ENCODE assay signal across 8 mouse cellular contexts in the genomic region with DNA sequence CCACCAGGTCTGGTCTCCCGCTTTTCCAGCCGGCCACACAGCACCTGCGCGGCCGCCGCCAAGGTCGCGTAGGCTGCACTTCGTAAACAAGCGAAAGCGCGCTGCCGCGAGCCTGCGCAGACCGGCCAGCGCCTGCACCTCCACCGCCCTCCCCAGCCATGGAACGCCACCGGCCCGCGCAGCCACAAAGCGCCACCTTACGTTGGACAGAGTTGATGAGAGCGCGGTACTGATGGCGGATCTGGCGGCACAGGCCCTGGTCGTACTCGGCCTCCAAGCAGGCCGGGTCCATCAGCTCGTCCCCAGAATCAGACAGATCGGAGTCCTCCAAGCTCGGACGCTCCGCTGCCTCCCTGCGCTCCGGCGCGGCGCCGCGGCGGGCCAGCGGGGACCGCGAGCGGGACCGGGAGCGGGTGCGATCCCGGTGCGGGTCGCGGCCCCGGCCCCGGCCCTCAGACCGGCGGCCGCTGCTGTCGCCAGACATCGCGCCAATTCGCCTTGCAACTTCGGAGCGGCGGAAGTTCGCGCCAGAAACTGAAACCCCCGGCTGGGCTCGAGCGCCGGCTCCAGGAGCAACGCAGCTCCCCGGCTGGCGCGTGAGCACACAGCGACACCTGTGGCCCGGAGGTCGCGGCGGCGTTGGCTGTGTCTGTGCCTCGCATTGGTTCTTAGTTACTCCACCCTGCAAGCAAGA. TPM values are rescaled to one million over a fixed set of nuclear protein-coding genes. Genes with fewer than 3 reads are reported as not detected.
DNase-seq lines count a peak whose midpoint lies in the region; ATAC-seq lines count a peak whose summit lies in the region.

No protein-coding gene starts in this region.

- peaks cover 25% of the 10 kb centered on the region for H3K36me3 ChIP-seq in forebrain, embryonic 14.5 days (ENCODE audit: control insufficient read depth, insufficient read depth, low read length)
- H3K36me3 ChIP-seq in neural tube, embryonic 15.5 days, result peaks cover 14% of the 10 kb centered on the region

- H3K4me2 ChIP-seq in forebrain, embryonic 14.5 days (ENCODE audit: low read length), result peak overlapping the region; percentile 89
- peak overlapping the region; percentile 67 for H3K4me2 ChIP-seq in neural tube, embryonic 15.5 days

- under 1% methylated on average over 84 of the region's 84 CpGs for WGBS in forebrain, embryonic 14.5 days
- WGBS in neural tube, embryonic 15.5 days, result under 1% methylated on average over 84 of the region's 84 CpGs

- ATAC-seq in forebrain, embryonic 14.5 days, result peak; percentile 97
- peak; percentile 95 for ATAC-seq in neural tube, embryonic 15.5 days (ENCODE audit: low FRiP score)

- H3K27me3 ChIP-seq in forebrain, embryonic 14.5 days (replicated peaks; ENCODE audit: control insufficient read depth, insufficient read depth, low read length), result no peaks in the 10 kb centered on the region
- no peaks in the 10 kb centered on the region for H3K27me3 ChIP-seq in neural tube, embryonic 15.5 days (replicated peaks)

- intact Hi-C loops in heart, postnatal 14 days (cut with DNase I), result no loop called here

- H3K4me1 ChIP-seq in forebrain, embryonic 14.5 days (ENCODE audit: control insufficient read depth, insufficient read depth, low read length), result peaks cover 6% of the 10 kb centered on the region
- H3K4me1 ChIP-seq in neural tube, embryonic 15.5 days, result peaks cover 20% of the 10 kb centered on the region

- H3K4me3 ChIP-seq in forebrain, embryonic 14.5 days (ENCODE audit: low read depth, low read length), result peak overlapping the region; percentile 90
- H3K4me3 ChIP-seq in neural tube, embryonic 15.5 days (replicated peaks), result peak overlapping the region; percentile 77

- H3K9me3 ChIP-seq in forebrain, embryonic 14.5 days (replicated peaks; ENCODE audit: control insufficient read depth, low read length), result no peaks in the 10 kb centered on the region
- H3K9me3 ChIP-seq in neural tube, embryonic 15.5 days (replicated peaks), result no peaks in the 10 kb centered on the region

- peak overlapping the region; percentile 98 for H3K27ac ChIP-seq in forebrain, embryonic 14.5 days (ENCODE audit: low read depth, low read length)
- H3K27ac ChIP-seq in neural tube, embryonic 15.5 days (replicated peaks), result peak overlapping the region; percentile 97

- peak overlapping the region; percentile 95 for H3K9ac ChIP-seq in forebrain, embryonic 14.5 days (ENCODE audit: low read length)
- peak overlapping the region; percentile 87 for H3K9ac ChIP-seq in neural tube, embryonic 15.5 days (replicated peaks)

- peak; percentile 97 for DNase-seq in ES-CJ7 (ENCODE audit: low read depth, low spot score)
- peak; percentile 90 for DNase-seq in cerebellum, adult 11 months
- DNase-seq in forebrain, embryonic 14.5 days (ENCODE audit: low spot score), result peak; percentile 94
- DNase-seq in heart, postnatal 14 days, result peak; percentile 96
- peak; percentile 91 for DNase-seq in layer of hippocampus, adult 11-12 months (ENCODE audit: low spot score)
- peak; percentile 90 to 93 for DNase-seq in lung, adult 18-20 months
- DNase-seq in testis, postnatal 14 days (ENCODE audit: low spot score), result peak; percentile 89

RNA-seq across cellular contexts. Expression of a gene that starts 26.0 kb away (rescaled TPM):
- polyA plus RNA-seq in forebrain, embryonic 14.5 days (2014; fragmentation: Nextera tagmentation; extraction: Ambion mirVana), result 130 and 154 TPM in 2 replicates
- total RNA-seq in heart, postnatal 14 days (2021), result 10 to 100 TPM; 44.3 to 44.4 TPM
- polyA plus RNA-seq in neural tube, embryonic 15.5 days (2015; fragmentation: Nextera tagmentation; extraction: Ambion mirVana), result 74.8 and 96.9 TPM in 2 replicates

RNA-seq across cellular contexts. Expression of a gene that starts 26.8 kb away (rescaled TPM):
- 73.7 and 85.8 TPM in 2 replicates for polyA plus RNA-seq in forebrain, embryonic 14.5 days (2014; fragmentation: Nextera tagmentation; extraction: Ambion mirVana)
- 10 to 100 TPM; 29.5 to 32.5 TPM for total RNA-seq in heart, postnatal 14 days (2021)
- polyA plus RNA-seq in neural tube, embryonic 15.5 days (2015; fragmentation: Nextera tagmentation; extraction: Ambion mirVana), result 103 and 111 TPM in 2 replicates

RNA-seq across cellular contexts. Expression of a gene that starts 30.3 kb away (rescaled TPM):
- polyA plus RNA-seq in forebrain, embryonic 14.5 days (2014; fragmentation: Nextera tagmentation; extraction: Ambion mirVana), result 40.2 and 47.9 TPM in 2 replicates
- 100 to 1,000 TPM; 316 to 336 TPM for total RNA-seq in heart, postnatal 14 days (2021)
- 53.9 and 58.9 TPM in 2 replicates for polyA plus RNA-seq in neural tube, embryonic 15.5 days (2015; fragmentation: Nextera tagmentation; extraction: Ambion mirVana)

Comparison
In these comparisons a context has a peak if more than half of its experiments do, and no peak if none do; other contexts are left out.
1. Peak in every context shown above with its lines: DNase-seq, ATAC-seq, H3K4me3 ChIP-seq and H3K27ac ChIP-seq.